Mouse (Mus musculus): ENCODE results near the gene Hrh2. TPM values are rescaled to one million over a fixed set of nuclear protein-coding genes. Genes with fewer than 3 reads are reported as not detected.

Hrh2 gene
- polyA plus RNA-seq, 1 experiment = not detected

DNA sequence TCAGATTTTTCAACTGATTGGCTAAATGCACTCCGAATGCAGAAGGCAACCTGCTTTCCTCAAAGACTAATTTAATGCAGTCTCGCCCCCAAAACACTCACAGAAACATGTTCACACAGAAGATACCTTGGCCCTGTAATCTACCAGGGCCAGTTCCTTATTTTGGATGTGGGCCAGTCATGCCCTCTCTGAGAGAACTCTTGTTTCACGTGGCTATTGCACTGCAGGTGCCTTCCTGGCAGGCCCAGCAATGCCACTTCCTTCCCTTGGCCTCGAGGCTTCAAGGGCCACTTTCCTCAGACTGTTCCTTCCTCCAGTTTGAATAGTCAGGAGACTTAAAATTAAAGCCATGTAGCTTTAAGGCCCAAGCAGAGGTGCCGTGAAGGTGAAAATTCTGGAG lies 5.5 kb upstream of the Hrh2 start:
- Histone ChIP-seq H3K27ac (ENCODE audit: insufficient read depth, low read length) (no peak overlapping the region), H3K4me3 (ENCODE audit: insufficient read depth, low read length) (no peak overlapping the region), H3K4me1 (ENCODE audit: control insufficient read depth, insufficient read depth, low read length) (no peaks in the 10 kb centered on the region)
- TF ChIP-seq CTCF (IDR thresholded peaks at IDR 0.05; ENCODE audit: borderline replicate concordance, insufficient read depth, low read length) (no peak), POLR2A (IDR thresholded peaks at IDR 0.05; ENCODE audit: low read depth, low read length) (no peak)

DNA sequence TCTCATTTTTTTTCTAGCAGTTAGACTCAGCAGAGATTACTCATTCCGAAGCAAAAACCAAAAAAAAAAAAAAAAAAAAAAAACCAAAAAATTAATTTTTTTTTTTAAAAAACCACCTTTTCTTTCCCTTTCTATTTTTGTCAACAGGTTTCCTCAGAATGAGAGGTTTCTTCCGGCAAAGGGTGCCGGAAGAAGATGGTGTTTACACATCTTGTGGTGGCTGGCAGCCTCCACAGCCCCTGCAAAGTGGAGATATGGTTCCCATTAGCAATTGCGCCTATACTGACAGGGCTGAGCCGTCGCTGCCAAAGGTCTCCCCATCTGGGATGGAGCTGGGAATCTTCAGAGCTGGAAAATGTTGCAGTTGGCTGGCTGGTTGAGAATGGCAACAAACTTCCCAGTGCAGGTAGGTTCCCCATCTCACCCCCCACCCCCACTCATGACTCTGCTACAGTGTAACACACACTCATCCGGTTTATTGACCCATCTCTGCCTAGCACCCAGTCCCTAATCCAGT lies 3.7 kb upstream of the Hrh2 start:
- TF ChIP-seq CTCF (IDR thresholded peaks at IDR 0.05; ENCODE audit: borderline replicate concordance, insufficient read depth, low read length) (no peak), POLR2A (IDR thresholded peaks at IDR 0.05; ENCODE audit: low read depth, low read length) (no peak)
- no peaks in the 10 kb centered on the region for H3K4me1 ChIP-seq (ENCODE audit: control insufficient read depth, insufficient read depth, low read length)

DNA sequence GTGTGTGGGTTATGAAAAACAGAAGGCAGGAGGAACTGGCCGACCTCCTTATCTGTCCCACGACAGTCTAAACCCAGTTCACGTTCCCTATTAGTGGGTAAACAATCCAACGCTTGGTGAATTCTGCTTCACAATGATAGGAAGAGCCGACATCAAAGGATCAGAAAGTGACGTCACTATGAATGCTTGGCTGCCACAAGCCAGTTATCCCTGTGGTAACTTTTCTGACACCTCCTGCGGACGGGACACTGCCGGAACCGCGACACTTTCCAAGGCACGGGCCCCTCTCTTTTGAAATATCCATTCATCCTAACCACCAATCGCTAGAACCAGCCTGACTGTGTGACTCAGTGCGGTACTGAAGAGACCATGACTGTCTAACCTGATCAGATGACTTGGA lies 2.0 kb upstream of the Hrh2 start:
- Histone ChIP-seq H3K27ac (ENCODE audit: insufficient read depth, low read length) (no peak overlapping the region), H3K4me1 (ENCODE audit: control insufficient read depth, insufficient read depth, low read length) (no peaks in the 10 kb centered on the region), H3K4me3 (ENCODE audit: insufficient read depth, low read length) (no peak overlapping the region)
- TF ChIP-seq CTCF (IDR thresholded peaks at IDR 0.05; ENCODE audit: borderline replicate concordance, insufficient read depth, low read length) = no peak

More for the DNA sequence above, 3.7 kb upstream of the Hrh2 start:
- no peak overlapping the region for H3K4me3 ChIP-seq (ENCODE audit: insufficient read depth, low read length)
- no peak overlapping the region for H3K27ac ChIP-seq (ENCODE audit: insufficient read depth, low read length)

DNA sequence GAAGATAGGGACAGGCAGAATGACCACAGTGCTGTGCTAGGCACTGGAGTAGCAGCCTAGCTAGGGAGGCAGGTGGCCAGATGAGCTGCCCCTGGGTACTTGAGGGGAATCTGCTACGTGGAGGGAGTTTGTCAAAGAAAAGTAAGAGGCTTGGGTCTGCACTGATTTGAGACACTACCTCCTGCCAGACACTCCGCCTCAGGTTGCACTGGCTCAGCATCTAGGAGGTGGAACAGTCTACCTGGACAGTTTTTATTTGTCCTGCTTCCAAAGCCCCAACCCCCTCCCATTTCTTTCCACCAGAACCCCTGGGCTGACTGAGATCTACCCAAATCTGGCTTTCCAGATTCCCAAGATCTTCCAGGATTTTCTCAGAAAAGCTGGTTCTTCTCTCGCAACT lies 748 bp upstream of the Hrh2 start:
- TF ChIP-seq POLR2A (IDR thresholded peaks at IDR 0.05; ENCODE audit: low read depth, low read length) (no peak), CTCF (IDR thresholded peaks at IDR 0.05; ENCODE audit: borderline replicate concordance, insufficient read depth, low read length) (no peak)
- Histone ChIP-seq H3K27ac (ENCODE audit: insufficient read depth, low read length) (no peak overlapping the region), H3K4me3 (ENCODE audit: insufficient read depth, low read length) (no peak overlapping the region)

DNA sequence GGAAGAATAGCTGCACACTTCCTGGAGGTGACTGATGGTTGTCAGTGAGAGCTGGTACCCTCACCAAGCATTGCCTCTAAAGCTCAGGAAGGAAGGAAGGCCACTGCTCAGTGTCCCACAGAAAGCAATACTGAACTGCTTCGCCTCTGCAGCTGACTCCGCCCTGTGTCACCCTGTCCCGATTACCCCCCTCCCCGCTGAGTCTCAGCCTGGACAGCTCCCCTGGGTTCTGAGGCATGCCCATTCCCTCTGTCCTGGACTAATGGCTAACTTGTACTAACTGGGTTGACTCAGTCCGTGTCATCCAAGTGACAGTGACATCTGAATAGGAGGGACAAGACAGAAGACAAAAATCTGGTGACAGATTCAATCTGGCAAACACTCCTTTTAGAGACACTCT lies 1.7 kb downstream of the Hrh2 start:
- no peak for TF ChIP-seq CTCF (IDR thresholded peaks at IDR 0.05; ENCODE audit: borderline replicate concordance, insufficient read depth, low read length)
- no peak for TF ChIP-seq POLR2A (IDR thresholded peaks at IDR 0.05; ENCODE audit: low read depth, low read length)
- Histone ChIP-seq H3K27ac (ENCODE audit: insufficient read depth, low read length) (no peak overlapping the region), H3K4me3 (ENCODE audit: insufficient read depth, low read length) (no peak overlapping the region), H3K4me1 (ENCODE audit: control insufficient read depth, insufficient read depth, low read length) (no peaks in the 10 kb centered on the region)

More for the DNA sequence above, 748 bp upstream of the Hrh2 start:
- no peaks in the 10 kb centered on the region for H3K4me1 ChIP-seq (ENCODE audit: control insufficient read depth, insufficient read depth, low read length)

DNA sequence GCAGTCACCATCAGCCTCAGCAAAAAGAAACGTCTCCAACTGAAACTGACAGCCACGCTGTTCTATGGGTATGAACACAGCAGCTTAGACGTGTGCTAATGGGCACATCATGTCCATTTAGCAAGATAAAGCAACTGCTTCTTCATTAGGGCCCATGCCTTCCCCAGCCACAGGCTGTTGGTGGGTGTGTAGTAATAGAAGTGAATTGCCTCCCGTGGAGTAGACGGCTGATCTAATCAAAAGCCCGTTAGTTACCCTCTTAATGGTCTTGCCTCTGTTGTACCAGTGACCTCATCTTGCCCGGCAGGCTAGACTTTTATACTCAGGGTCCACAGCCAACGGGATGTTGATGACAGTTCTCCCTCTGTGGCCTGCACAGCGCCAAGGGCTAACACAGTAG lies 7.1 kb downstream of the Hrh2 start:
- Histone ChIP-seq H3K27ac (ENCODE audit: insufficient read depth, low read length) (no peak overlapping the region), H3K4me3 (ENCODE audit: insufficient read depth, low read length) (no peak overlapping the region), H3K4me1 (ENCODE audit: control insufficient read depth, insufficient read depth, low read length) (no peaks in the 10 kb centered on the region)
- TF ChIP-seq POLR2A (IDR thresholded peaks at IDR 0.05; ENCODE audit: low read depth, low read length) (no peak), CTCF (IDR thresholded peaks at IDR 0.05; ENCODE audit: borderline replicate concordance, insufficient read depth, low read length) (no peak)

DNA sequence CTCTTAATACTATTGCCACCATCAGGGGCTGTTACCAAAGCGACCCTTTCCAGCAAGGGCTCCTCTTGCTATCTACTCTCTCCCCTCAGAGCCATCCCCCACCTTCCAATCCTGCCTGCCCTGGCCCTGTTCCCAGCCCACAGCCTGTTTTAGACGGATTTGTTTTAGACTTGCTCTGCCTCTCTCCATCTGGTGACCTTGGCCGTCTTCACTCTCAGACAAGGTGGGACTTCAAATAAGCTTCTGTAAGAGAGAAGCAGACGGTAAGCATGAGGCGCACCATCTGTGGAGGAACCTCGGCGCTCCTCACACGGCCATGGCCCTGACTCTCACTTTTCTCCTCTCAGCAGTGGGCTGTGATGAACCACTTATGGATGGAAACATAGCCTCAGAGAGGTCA lies 10.5 kb downstream of the Hrh2 start:
- Histone ChIP-seq H3K27ac (ENCODE audit: insufficient read depth, low read length) (no peak overlapping the region), H3K4me1 (ENCODE audit: control insufficient read depth, insufficient read depth, low read length) (no peaks in the 10 kb centered on the region), H3K4me3 (ENCODE audit: insufficient read depth, low read length) (no peak overlapping the region)
- TF ChIP-seq CTCF (IDR thresholded peaks at IDR 0.05; ENCODE audit: borderline replicate concordance, insufficient read depth, low read length) (no peak), POLR2A (IDR thresholded peaks at IDR 0.05; ENCODE audit: low read depth, low read length) (no peak)

DNA sequence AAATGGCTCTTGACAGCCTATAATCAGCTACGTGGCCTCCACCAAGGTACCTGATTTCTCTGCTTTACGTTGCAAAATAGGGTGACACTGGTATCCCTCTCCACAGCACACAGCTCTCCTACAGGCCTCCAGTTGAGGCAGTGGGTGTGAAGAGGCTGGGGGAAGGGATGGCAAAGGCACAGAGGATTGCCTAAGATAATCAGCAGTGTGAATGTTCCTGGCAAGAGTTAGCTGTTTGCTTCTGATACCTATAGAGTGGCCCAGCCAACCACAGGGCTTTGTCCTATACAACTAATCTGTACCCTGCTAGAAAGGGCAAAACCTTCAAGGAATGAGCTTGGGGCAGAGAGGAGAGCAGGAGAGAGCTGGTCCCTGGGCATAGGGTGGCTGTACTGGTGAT lies 11.5 kb downstream of the Hrh2 start:
- no peak overlapping the region for H3K4me3 ChIP-seq (ENCODE audit: insufficient read depth, low read length)
- H3K27ac ChIP-seq (ENCODE audit: insufficient read depth, low read length) = no peak overlapping the region
- H3K4me1 ChIP-seq (ENCODE audit: control insufficient read depth, insufficient read depth, low read length) = no peaks in the 10 kb centered on the region
- TF ChIP-seq POLR2A (IDR thresholded peaks at IDR 0.05; ENCODE audit: low read depth, low read length) = no peak
- no peak for TF ChIP-seq CTCF (IDR thresholded peaks at IDR 0.05; ENCODE audit: borderline replicate concordance, insufficient read depth, low read length)

DNA sequence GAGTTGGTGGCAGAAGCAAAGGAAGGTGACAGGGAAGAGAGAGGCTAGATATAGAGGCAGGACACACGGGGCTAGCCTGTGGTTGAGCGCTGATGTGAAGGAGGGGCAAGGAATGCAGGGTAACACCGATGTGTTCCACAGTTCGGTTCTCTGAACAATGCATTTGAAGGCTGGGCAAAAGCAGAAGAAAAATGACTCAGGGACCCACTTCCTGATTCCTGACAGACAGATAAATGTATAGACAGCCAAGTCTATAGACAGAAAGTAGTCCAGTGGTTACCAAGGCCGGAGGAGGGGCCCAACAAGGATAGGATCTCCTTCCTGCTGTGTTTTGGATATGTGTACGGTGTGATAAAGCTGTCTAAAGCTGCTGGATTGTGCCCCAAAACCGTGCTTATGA lies 13.3 kb downstream of the Hrh2 start:
- Histone ChIP-seq H3K27ac (ENCODE audit: insufficient read depth, low read length) (no peak overlapping the region), H3K4me3 (ENCODE audit: insufficient read depth, low read length) (no peak overlapping the region), H3K4me1 (ENCODE audit: control insufficient read depth, insufficient read depth, low read length) (no peaks in the 10 kb centered on the region)
- TF ChIP-seq CTCF (IDR thresholded peaks at IDR 0.05; ENCODE audit: borderline replicate concordance, insufficient read depth, low read length) (no peak), POLR2A (IDR thresholded peaks at IDR 0.05; ENCODE audit: low read depth, low read length) (no peak)

DNA sequence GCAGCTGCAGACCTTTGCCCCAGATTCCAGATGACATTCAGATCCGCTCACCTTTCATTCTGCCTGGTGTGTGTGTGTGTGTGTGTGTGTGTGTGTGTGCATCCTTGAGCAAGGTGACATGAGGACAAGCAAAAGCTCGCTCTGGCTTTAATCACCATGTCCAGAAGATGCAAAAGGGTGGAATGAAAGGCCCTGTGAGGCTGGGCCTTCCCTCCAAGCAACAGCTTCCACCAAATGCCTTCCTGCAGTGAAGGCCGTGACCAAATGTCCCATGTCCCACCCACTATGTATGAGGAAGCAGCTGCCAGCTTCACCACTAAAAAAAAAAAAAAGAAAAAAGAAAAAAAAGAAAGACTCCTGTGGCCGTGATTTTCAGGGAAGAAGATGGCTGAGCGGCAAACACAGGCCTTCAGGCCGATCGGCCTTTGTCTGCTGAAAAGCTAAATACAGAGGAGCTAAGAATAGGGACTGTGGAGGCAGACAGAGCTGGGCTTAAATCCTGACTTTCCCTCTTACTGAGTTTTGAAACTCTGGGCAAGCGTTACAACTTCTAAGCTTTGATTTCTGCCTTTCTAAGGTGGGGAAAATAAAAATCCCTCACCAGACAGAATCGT lies 14.3 kb downstream of the Hrh2 start:
- H3K27ac ChIP-seq (ENCODE audit: insufficient read depth, low read length) = no peak overlapping the region
- TF ChIP-seq POLR2A (IDR thresholded peaks at IDR 0.05; ENCODE audit: low read depth, low read length) (no peak), CTCF (IDR thresholded peaks at IDR 0.05; ENCODE audit: borderline replicate concordance, insufficient read depth, low read length) (no peak)
- H3K4me3 ChIP-seq (ENCODE audit: insufficient read depth, low read length) = no peak overlapping the region
- no peaks in the 10 kb centered on the region for H3K4me1 ChIP-seq (ENCODE audit: control insufficient read depth, insufficient read depth, low read length)
